Mouse (Mus musculus) heart, adult 2 months (tissue): ENCODE data around the gene Rimkla.

ENCODE experiments used
- CTCF ChIP-seq: fragments of 200-600 bp; IDR thresholded peaks from 2 replicates; pipeline ENCODE4 v1.8.1; 2022; ENCODE audit warnings: antibody characterized with exemption, mild to moderate bottlenecking, moderate library complexity
- POLR2A ChIP-seq: fragments of 200-500 bp; IDR thresholded peaks from 2 replicates; pipeline ENCODE4 v1.6.1; 2011; ENCODE audit warnings: mild to moderate bottlenecking, low read depth, low read length, control low read depth; ENCODE audit not compliant: insufficient read depth

DNA sequence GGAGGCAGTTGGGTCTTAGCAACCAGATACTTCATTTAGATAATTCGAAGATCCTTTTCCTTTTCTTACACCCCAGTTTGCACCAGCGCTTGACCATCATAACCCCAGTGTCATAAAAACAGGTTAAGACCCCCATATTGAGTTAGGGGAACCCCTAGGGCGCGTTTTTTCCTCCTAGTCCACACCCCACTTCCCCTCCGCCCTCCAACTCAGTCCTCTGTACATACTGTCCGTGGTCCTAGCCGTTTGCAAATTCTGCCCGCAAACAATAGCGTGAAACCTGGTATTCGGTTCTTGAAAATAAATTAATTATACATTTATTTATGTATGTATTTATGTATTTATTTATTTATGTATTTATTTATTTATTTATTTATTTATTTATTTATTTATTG lies 502 bp upstream of the Rimkla start:
- TF ChIP-seq POLR2A (no peak), CTCF (no peak)
